Mouse (Mus musculus): ENCODE results near the gene Pbxip1.
A peak's percentile ranks its signal among the peaks of the same experiment; 100 is the strongest.

Pbxip1 gene

DNA sequence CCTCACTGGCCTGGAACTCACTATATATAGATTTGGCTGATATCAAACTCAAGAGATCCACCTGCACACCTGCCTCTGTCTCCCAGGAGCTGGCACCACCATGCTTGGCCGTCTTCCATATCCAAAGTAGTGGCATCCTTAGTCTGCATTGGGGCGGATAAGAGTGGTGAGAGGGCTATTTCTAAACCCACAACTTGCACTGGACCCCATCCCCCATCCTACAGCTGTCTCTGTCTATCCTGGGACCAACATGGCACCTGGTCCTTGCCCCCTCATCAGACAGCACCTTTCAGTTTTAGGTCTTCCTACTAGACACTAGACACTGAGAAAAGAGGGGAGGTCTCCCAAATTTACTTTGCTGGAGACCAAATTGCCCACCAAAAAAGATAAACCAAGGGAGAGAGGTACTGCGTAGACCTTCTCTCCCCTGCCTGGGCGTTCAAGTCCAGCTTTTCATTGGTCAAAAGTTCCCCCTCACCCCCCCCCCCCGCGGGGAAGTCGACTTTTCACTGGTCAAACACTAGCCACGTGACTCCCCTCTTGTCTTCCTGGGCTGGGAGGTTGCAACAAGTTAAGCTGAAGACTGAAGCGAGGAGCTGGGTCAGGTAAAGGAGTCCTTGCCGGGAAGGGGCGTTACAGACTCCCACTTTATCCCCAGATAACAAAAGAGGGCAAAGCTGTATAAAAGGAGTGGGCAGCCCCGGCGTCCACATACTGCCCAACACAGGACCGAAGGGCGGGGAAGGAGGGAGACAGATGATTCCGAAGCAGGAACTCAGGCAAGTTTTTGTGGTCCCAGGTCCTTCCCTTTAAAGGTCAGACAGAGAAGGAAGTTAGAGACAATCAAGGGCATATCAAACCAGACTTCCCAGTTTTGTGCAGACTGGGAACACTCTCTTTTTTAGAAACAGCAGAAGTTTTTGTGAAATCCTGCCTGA, at the start of gene Pbxip1:
Gene Pbxip1, plus strand, starts transcription at position 531 of the 938 bp plus-strand sequence.
- DNase-seq (ENCODE audit: low spot score): peak; percentile 71

DNA sequence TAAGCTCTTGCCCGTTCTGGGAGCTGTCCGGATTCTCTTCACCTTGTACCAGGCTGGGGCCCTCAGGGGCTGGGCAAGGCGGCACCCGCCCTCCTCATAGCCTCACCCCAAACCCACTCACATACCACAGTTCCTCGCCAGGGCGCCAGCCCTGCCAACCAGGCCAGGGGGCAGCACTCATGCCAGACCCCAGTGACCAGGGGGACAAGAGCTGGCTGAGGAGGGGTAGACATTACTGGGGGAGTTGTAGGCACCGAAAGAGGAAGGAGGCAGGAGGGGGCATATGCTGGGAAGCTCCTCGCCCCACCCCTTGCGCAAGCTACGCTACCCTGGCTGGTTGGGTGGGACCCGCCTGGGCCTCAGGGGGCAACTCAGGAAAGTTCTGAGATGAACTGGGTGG, 48.9 kb upstream of the Pbxip1 start:
- no peak for DNase-seq (ENCODE audit: low spot score)

DNA sequence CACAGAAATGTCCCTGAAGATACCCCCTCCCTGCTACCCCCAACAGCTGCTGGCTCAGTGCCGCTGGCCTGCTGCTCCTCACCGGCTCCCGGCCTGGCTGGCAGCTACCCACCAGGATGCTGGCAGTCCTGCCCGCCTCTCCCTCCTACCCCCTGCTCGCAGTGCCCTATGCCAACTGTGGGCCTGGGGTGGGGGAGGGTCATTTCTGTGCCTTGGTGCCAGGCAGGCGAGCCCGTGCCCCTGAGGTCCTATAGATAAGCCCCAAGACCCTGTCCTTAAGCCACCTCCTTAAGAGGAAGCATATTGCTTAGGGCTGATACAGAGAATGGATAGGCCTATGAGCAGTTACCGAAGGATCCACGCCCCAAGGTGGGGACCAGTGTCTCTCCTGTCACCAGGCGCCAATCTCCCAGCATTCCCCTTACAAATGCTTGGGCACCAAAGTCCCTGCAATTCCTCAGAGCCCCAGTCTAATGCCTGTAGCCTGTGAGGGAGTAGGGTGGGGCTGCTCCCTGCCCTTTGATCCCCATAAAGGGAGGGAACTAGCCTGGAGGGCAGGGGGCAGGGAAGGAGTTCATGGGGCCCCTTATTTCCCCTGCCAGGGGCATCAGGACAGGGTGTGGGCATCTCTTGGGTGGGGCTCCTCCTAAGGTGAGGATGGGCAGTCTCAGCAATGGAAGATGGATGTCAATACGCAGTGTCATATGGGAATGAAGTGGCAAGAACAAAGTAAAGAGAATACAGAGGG, 48.2 kb upstream of the Pbxip1 start:
- peak; percentile 69 for DNase-seq (ENCODE audit: low spot score)

DNA sequence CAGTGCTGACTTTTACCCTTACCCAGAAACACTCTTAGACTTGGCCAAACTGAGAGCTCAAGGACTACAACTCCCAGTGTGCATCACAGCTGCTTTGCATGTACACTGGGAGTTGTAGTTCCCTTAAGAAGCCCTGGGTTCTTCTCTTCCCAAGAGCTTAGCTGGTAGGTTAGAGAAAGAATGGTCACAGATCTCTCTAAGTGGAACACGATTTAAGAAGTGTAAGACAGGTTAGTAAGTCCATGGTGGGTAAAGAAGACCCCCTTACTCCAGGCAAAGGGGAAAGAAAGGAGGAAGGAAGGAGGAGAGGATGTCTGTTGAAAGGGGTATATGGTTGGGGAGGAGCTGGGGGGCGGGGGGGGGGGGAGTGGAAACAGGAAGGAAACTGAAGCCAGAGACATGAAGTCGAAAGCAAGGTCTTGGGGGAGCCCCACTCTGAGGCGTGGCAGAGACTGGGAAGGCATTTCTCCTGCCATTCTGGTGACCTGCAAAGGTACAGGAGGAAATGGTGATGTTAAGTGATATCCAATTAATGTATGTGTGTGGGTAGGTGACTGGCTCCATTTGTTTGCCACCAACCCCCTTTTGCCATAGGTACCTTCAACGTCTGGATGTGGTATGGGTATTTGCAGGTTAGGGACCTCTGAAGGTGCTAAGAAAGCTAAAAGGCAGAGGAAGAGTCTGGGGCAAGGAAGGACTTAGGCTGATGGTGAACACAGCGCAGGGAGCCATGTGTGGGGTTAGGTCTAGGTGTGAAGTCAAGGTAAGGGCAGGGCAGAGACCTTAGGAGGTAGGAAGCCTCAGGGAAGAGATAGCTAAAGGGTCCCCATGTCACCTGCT, 47.4 kb upstream of the Pbxip1 start:
- DNase-seq (ENCODE audit: low spot score): no peak

DNA sequence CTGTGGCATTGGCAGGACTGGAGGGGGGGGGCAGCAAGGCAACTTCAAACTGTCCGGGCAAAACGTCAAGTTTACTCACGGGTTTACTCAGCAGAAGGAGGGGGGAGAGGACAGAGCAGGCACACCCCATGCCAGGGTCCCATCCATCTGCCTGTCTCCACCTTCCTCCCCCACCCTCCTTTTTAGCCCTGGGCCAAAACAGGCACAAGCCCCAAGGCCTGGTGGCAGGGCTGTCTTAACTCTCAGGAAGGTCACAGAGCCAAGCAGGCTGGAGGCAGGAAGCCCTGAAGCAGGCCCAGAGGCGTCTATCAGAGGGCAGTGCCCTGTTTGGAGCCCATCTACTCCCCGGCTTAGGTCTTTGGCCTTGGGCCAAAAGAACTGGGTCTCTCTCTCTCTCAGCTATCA, 46.4 kb upstream of the Pbxip1 start:
- DNase-seq (ENCODE audit: low spot score): no peak

DNA sequence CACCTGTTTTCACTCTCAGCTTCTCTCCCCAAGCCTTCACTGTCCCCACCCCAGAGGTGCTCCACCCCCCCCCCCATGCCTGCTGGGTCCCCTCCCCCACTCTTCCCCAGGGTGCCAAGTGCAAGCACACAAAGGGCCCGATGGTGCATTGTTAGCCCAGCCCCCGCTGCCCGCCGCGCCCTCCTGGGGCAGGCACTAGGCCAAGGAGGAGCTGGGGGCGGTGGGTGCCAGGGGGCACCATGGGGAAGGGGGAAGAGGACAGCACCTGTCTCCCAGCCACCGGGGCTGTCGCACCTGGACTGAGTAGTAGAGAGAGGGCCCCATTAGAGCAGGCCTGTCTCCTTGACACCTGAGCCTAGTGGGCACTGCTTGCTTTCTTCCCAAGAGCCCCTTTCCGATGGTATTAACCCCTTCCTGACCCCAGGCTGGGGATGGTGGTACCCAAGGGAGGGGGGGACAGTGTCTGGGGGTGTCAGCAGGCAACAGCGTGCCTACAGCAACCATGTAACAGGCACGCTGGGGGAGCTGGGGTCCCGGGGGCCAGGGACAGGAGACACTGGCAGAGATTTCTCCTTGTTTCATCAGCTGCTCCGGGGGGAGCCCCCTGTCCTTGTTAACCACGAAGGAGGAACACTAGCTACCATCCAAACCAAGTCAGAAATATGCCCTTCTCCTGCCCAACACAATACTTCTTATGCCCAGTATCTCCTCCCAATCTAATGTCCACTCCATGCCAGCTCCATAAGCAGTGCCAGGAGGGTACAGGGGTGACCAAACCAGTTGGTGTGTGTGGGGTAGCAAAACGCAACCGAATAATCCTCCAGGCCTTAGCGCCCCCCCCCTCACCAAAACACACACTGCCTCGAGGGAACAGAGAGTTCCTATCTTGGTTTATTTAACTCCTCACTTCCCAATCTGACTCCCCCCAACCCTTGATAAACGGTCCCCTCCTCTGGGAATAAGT, 45.5 kb upstream of the Pbxip1 start:
- DNase-seq (ENCODE audit: low spot score): peak; percentile 69

DNA sequence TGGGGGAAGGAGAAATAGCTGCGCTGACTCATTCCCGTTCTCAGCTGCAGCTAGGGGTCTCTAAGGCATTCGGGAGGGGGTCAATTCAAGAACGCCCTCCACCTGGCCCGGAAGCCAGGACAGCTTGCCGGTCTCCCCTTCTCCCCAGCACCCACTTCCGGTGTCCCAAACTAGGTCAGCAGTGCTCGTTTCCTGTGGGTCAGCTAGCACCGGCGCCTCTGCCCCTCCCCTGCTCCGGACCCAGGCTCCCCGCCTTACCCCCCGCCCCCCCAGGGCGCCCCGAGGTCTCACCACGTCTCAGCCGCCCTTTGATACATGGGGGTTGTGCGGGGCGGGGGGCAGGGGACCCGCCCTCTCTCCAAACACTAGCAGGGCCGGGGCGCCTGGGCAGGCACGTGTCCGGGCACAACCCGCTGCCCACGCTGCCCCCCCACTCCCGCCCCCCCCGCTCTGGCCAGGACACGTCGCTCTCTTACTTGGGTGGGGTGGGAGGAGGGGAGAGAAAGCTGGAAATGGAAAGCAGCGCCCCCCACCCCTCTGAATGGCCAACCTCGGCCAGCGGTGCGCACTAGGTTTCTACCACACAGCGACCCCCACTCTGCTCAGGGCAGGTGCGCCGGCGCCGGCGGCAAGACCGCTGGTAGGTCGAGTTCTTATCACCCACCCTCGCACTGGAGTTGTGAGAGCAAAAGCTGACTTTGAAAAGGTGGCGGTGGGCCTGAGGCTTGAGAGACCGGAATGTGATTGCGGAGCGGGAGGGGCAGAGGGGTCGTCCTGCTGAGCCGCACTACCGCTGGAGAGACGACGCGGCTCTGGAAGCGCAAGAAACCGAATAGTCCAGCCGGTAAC, 44.6 kb upstream of the Pbxip1 start:
- peak; percentile 67 for DNase-seq (ENCODE audit: low spot score)

DNA sequence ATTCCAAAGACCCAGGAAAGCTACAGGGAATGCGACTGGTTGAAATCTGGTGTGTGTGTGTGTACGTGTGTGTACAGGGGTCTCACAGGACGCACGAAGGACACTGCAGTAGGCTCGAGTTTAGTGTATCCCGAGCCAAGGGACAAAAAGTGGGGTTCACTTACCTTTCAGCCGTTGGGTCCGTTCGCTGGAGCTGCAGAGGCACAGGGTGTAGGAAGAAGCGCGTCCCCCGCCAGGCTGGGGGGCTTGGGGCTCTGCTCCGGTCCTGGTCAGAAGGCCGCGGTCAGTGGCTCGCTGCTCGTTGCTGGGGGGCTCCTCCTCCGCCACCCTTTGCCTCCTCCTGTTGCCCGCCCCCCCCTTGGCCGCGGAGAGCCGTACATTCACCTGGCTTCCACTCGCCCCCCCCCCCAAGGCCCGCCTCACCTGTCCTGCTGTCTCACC, 43.6 kb upstream of the Pbxip1 start:
- DNase-seq (ENCODE audit: low spot score): peak; percentile 67

DNA sequence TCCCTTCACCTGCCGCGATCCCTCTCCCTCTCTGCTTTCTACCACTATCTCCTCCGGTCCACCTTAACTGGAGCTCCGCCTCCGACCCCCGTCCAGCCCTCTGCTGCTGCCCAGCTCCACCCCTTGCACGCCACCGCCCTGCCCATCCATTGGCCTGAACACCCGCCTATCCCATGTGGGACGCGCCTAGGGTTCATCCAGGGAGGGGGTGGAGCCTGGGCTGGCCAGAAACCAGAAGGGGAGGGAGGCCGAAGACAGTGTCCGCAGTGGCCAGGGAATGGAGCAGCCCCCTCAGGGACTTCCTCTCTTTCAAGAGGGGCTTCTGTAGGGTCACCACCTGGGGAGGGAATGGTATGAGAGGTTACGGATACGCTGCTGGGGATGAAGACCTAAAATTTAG, 42.9 kb upstream of the Pbxip1 start:
- DNase-seq (ENCODE audit: low spot score): peak; percentile 99

DNA sequence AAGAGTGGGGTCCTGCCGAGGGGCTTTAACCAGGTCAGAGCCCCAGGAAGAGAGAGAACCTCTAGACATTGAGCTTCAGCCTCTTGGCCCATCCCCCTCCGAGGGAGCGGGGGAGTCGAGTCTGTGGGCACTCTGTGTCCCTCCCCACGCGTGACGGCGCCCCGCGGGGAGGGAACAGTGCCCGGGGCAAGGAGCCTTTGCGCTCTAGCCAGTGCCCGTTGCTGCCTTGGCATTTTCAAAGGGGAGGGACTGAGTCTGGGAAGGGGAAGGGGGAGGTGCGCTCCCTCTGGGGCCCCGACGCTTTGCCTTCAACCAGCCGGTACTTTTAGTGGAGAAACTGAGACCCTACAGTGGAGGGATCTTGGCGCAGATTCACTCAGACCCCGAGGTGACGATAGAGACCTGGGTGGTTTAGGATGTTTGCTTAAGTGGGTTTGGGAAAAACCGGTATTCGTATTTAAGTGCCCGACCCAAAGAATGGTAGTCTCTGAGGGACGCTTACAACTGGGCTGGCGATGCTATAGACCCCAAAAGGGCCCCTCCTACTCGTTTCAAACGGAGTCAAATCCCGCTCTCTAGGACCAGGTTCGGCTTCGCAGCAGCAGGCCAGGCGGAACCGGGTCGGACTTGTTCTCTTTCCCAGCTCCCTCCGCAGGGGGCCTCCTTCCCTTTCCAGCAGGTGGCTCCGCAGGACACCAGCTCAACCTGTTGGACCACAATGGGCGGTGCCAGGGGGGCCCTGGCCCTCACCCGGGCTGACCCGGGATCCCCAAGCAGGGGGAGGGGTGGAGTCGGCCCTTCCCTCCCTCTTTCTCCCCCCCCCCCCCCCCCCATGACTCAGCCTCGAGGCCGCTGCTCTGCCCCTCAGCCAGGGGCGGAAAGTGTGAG, 42.3 kb upstream of the Pbxip1 start, which contains the start of gene Zbtb7b:
Gene Zbtb7b, minus strand, starts transcription at position 771 of the 888 bp plus-strand sequence.
- peak; percentile 93 for DNase-seq (ENCODE audit: low spot score)

DNA sequence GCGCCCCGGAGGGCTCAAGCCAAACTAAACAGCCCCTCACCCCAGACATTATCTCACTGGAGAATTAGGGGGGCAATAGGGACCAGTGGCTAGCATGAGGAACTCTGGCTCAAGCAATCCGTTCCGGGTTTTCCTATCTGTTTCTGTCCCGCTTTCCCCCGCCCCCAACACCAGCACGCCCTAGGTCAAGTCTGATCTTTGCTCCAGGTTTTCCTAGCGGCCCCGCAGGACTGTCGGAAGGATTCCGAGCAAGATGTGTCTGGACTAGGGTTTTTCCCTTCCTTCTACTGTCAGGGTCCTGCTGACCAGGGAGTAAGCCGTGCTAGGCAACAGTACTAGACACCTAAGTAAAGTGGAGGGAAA, 41.6 kb upstream of the Pbxip1 start:
- DNase-seq (ENCODE audit: low spot score): peak; percentile 91

DNA sequence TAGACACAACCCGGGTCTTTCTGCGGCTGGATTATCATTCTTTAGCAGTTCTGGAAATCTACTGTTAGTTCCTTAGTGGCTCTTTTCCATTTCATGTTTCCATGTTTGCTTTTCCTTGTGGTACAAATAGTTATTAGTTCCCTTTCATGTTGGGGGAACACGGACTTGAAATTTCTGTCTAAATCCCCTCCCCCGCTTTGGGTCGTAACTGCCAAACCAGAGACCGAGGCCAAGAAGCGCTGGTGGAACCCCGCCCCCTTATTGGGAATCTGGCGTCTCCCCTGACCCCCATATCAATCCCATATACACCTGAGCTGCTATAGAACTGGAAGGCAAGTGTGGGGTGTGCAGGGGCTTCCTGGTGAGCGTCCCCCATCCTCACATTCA, 41.1 kb upstream of the Pbxip1 start:
- DNase-seq (ENCODE audit: low spot score): no peak

DNA sequence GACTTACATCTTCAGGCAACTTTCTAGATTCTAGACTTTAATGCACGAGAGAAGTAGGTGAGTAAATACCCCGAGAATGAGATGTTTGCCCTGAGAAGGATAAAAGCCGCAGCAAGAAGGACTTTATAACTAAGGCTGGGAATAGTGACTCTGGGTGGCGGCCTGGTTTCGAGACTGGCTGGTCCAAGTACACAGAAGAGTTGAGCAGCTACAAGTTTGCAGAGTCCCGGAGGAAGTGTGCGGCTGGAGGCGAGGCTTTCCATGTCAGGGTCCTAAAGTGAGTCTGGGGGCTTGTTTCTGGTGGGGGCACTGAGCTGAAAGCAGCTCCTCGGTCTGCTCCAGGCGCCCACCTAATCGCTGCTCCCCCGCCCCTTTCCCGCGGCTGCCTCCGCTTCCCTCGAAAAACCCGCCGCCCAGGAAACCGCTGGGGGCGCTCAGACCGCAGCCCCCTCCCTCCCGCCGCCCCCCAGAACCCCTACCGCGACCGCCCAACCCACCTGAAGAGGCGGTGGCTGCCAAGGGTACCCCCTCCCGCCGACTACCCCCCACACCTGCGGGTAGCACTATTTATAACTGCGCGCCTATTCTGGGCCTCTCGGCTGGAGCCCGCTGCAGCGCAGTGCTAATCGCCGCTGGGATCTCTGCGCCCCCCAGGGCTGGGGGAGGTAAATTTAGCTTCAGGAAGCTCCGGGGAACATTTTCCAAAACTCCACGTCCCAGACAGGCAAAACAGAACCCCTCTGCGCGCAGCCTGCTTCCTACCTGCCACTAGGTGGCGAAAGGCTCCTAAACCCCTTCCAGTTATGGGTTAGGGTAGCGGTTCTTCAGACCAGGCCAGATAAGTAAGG, 40.5 kb upstream of the Pbxip1 start:
- DNase-seq (ENCODE audit: low spot score): peak; percentile 79

DNA sequence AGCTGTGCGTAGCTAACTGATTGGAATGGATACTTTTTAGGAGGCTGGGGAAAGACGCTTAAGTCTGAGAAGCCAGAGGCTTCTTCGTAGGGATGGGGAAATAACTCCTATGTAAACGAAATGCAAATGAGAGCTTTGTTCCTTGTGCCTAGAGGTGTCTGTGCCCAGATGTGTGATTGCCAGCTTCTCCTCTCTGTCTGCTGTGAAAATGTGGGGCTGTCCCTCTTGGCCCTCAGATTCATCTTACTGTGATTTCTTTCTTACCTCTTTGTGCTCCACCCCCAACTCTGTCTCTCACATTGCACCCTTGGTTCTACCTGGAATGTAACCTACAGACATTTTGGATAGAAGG, 39.9 kb upstream of the Pbxip1 start:
- DNase-seq (ENCODE audit: low spot score): no peak

DNA sequence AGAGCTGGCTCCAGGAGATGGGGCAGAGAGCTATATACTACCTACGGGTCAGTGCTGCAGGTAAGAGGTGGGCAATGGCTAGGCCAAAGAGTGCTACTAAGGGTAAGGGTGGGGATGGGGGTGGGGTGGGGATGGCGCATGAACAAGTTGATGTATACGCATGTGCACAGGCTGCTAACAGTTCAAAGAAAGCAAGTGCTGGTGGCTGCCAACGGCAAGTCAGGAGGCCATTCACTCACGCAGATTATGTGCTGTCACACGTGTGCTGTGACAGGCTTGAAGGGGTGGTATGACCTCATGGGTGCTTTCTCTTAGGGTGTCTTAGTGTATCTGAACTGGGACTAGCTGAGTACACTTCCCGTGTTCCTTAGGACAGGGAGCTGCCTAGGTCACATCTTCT, 35.2 kb upstream of the Pbxip1 start:
- no peak for DNase-seq (ENCODE audit: low spot score)

DNA sequence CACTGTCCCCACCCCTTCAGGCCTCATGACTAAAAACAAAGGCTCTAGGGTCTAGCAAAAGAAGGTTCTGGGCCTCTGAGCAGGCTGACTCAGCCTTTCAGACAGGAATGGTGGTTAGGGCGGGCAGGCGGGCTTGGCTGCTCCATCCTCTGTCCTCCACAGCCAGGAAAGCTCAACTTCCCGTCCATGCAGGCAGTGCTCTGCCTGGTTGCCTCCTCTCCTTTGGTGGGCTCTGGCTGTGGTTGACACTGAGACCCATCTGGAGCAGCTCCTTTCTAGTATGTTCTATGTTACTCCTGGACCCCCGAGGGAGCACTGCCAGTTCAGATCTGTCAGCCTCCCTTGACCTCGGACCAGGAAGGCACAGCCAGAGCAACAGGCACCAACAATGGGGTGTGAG, 33.8 kb upstream of the Pbxip1 start, which contains the start of gene Lenep:
Gene Lenep, minus strand, starts transcription at position 101 of the 400 bp plus-strand sequence.
- no peak for DNase-seq (ENCODE audit: low spot score)

DNA sequence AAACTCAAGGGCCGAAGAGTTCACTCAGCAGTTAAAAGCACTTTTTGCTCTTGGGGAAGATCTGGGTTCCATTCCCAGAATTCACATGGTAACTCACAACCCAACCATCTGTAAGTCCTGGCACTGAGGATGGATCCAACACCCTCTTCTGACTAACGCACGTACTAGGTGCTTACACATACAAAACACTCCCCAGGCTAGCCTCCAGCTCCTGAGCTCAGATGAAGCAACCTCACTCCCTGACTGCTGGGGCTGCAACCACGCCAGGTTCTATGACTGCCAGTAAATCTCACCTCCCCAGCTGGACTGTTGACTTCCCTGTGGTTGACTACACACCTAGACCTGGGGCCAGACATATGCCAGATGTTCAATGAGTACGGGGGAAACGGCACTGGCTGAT, 29.6 kb upstream of the Pbxip1 start:
- no peak for DNase-seq (ENCODE audit: low spot score)

DNA sequence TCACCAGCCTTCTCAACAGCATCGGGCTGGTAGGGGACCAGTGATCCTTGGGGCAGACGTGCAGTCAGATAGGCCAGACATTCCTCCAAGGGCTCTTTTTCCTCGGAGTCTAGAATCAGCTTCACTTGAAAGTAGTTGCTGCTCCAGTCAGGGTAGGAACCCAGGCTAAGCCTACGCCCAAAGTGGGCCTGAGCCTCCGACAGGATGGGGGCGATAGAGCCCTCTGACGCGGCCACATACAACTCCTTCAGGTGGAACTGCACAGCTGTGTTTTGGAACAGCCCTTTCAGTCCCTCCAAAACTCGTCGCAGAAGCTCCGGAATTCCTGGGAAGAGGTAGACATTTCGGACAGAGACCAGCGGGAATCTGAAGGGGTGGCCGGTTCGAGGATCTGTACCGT, 28.1 kb upstream of the Pbxip1 start:
- no peak for DNase-seq (ENCODE audit: low spot score)
